Comparison of ENCODE assay signal across 8 mouse cellular contexts in the genomic region with DNA sequence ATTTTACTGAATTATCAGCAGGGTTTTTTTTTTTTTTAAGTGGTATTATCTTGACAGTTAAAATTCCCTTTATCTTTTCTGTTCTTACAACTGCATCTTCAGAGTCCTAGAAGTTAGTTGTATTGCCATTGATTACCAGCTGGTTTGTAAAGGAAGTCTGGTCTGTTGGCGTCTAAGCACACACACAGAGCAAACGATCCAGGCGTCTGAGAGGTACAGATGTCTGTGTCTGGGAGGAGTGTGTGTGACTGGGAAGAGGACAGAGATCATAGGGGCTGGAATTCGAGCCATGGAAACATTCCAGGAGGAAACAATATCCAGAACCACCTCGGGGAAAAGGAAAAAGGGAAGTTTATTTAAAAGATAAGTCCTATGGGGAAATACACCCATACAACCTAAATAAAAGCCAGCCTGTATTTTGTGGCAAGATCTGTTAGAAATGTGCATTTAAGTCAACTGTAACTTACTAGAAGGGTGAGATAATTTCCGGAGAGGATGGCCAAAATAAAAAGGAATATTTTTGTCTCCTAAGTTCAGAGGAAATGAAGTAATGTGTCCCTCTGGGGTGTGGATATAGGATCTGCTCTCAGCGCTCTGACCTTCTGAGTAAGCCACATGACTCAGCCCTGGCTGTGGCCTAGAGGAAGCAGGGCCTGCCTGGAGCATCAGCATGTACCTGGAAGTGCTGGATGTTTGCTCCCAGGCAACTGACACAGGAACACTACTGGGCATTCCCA.
A peak's percentile ranks its signal among the peaks of the same experiment; 100 is the strongest.
DNase-seq lines count a peak whose midpoint lies in the region; ATAC-seq and TF ChIP-seq lines count a peak whose summit lies in the region.

No protein-coding gene starts in this region.

- H3K4me2 ChIP-seq in kidney, postnatal 0 days (ENCODE audit: low read length): no peak overlapping the region

- no peaks in the 10 kb centered on the region for H3K27me3 ChIP-seq in megakaryocyte, embryonic 14.5 days (replicated peaks)
- no peaks in the 10 kb centered on the region for H3K27me3 ChIP-seq in kidney, postnatal 0 days (ENCODE audit: insufficient read depth, low read length)

- peak overlapping the region; percentile 47 for H3K4me3 ChIP-seq in megakaryocyte, embryonic 14.5 days (replicated peaks)
- H3K4me3 ChIP-seq in kidney, postnatal 0 days (replicated peaks; ENCODE audit: low read depth, low read length): no peak overlapping the region

- DNase-seq in heart, adult 11 months: peak; percentile 99
- peak; percentile 66 for DNase-seq in kidney, postnatal 0 days (ENCODE audit: low spot score)
- DNase-seq in layer of hippocampus, adult 11-12 months (ENCODE audit: low spot score): no peak
- no peak for DNase-seq in neural tube, embryonic 10.5 days (ENCODE audit: extremely low spot score, low spot score)
- no peak for DNase-seq in urinary bladder, postnatal 10 days (ENCODE audit: low spot score)

- H3K9me3 ChIP-seq in megakaryocyte, embryonic 14.5 days: no peaks in the 10 kb centered on the region
- H3K9me3 ChIP-seq in kidney, postnatal 0 days (replicated peaks; ENCODE audit: low read length): no peaks in the 10 kb centered on the region

- H3K4me1 ChIP-seq in megakaryocyte, embryonic 14.5 days: peaks cover 65% of the 10 kb centered on the region
- 0 out of 2 replicates have a peak, but pooled peaks cover 2% of the 10 kb centered on the region for H3K4me1 ChIP-seq in kidney, postnatal 0 days (replicated peaks; ENCODE audit: insufficient read depth, low read length)

- no peak overlapping the region for H3K9ac ChIP-seq in kidney, postnatal 0 days (ENCODE audit: low read depth, low read length)

- WGBS in kidney, postnatal 0 days: 20% methylated on average over 7 of the region's 7 CpGs

- no peak for TF ChIP-seq CTCF in kidney, postnatal 0 days (IDR thresholded peaks at IDR 0.05; ENCODE audit: low read depth)

- H3K36me3 ChIP-seq in megakaryocyte, embryonic 14.5 days (replicated peaks; ENCODE audit: low read length): peaks cover 91% of the 10 kb centered on the region
- H3K36me3 ChIP-seq in kidney, postnatal 0 days (ENCODE audit: insufficient read depth, low read length): 0 out of 2 replicates have a peak, but pooled peaks cover 3% of the 10 kb centered on the region

- ATAC-seq in megakaryocyte, adult 5-6 weeks (ENCODE audit: poor library complexity, severe bottlenecking): no peak
- ATAC-seq in kidney, postnatal 0 days (replicated peaks; ENCODE audit: low FRiP score, low read depth): no peak
- peak; percentile 68 for ATAC-seq in megakaryocyte-erythroid progenitor cell, adult 5-6 weeks (replicated peaks; ENCODE audit: low FRiP score, low TSS enrichment, poor library complexity, severe bottlenecking)

- H3K27ac ChIP-seq in kidney, postnatal 0 days: peak overlapping the region; percentile 62; the same call in 1 of the 2 replicates

Comparison
In these comparisons a context has a peak if more than half of its experiments do, and no peak if none do; other contexts are left out.
1. DNase-seq: peak in heart, adult 11 months (single experiment) and kidney, postnatal 0 days (single experiment); none in layer of hippocampus, adult 11-12 months (single experiment), neural tube, embryonic 10.5 days (single experiment) and urinary bladder, postnatal 10 days (single experiment).